Mouse (Mus musculus) megakaryocyte-erythroid progenitor cell, adult 5-6 weeks (primary cell): ENCODE data around the gene Ebf1. TPM values are rescaled to one million over a fixed set of nuclear protein-coding genes. Genes with fewer than 3 reads are reported as not detected.

Experiments
- ATAC-seq: replicated peaks from 2 replicates; pipeline ENCODE4 v1.8.0; 2016; ENCODE audit warnings: mild to moderate bottlenecking, inconsistent platforms; ENCODE audit not compliant: severe bottlenecking, poor library complexity, low FRiP score, low TSS enrichment
- total RNA-seq, 2 experiments: library from RNA; stranded (forward) in 1 of 2; stranded (reverse) in 1 of 2; fragments of 200-1000, 215-1000 nt in 1 of 2; fragments of >200 nt in 1 of 2; fragmentation: Nextera tagmentation in 1 of 2; gene quantifications; 2 replicates each; pipeline ENCODE4 v1.2.3; 2014 to 2017

The Ebf1 gene
- total RNA-seq, 2 experiments from 2014 or later = 2.9 to 26.9 TPM

DNA sequence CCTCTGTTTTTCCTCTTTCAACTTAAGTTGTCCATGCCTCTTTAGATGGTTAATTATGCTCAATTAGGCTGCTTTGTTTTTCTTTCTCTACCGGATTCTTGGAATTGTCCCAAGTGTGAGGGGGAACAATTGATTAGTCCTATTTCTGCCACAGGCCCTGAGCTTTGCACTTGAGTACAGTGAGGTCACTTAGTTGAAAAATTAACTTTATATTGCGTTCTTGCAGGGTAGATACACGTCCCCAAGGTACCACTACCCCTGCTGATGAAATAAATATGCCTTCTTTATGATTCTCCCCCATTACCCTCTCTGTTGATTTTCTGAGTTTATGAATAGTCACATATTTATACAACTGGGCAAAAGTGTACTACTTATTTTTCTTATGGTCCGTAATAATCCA is 351.9 kb downstream of the Ebf1 start:
- no peak for ATAC-seq

DNA sequence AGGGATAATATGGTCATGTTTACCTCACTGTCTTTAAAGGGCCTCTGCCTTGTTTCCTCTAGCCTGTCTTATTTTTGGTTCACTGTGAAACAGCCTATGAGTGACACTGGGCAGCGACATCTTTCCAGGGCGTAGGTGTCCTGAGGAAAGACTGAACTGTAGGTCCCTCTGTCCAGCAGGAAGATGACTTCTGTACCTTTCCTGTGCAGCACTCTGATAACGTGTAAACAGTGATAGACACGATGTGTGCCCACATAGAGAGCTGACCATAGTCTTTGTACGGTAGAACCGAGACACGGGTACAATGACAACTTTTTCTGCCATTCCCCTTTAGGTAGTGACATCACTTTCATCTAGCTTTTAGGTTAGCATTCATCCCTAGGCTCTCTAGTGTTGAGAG is 357.2 kb downstream of the Ebf1 start:
- no peak for ATAC-seq

DNA sequence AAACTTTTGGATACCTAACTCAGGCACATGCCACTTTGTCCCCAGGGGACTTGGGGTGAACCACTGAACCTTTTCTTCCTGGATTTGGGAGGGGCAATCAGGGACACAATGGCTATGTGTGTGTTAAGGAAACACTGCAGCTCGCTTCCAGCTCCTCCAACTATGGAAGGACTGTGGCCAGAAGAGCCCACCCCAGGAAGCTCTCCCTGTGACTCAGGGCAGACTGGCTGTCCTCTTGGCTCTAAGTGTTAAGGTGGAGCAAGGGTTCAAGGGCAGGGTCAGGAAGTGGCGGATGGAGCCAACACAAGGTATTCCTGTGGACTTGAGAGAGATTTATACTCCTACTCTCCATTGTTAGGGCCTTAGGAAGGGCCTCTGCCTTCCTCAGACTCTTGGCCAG is 358.0 kb downstream of the Ebf1 start:
- ATAC-seq = no peak

DNA sequence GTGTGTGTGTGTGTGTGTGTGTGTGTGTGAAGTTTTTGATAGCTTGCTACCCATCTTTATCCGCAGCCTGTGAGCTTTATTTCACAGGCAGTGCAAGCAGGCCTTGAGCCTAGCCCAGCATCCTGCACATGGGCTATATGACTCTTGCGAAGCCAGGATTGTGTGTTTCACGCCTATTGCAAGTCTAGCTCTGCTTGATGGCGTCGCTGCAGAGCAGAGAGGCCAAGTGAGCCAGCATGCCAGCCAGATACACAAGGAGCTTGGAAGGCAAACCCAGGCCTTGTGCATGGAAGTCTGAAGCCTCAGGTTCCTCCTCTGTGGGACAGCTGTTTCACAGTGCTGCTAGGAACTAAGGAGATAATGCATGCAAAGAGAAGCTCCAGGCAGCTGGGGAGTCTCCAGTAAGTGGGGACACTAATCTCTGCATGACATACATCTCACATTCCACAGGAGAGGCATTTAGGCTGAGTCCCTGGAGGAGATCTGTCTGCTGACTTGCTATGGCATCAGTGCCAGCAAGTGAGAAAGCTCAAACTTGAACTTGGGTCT is 359.2 kb downstream of the Ebf1 start:
- no peak for ATAC-seq

DNA sequence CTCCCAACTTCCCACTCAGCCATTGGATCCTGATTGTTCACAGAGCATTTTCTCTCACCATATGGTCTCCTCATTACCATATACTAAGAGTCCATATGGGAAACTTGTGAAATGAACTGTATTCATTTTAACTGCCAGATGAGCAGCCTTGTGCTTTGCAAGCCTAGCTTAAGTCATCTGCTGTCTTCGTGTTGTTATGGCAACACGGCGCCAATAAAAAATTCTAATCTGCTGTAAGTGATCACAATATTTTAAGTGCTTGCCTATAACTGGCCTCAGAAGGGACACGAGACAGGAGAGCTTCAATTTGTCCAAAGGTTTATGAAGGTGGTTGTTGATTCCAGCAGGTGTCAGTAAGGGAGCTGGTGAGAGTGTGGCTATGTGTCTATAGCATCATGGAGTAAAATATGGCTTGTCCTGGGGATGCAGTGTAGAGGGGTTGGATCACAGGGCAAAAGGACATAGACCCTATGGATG is 360.8 kb downstream of the Ebf1 start:
- ATAC-seq = no peak

DNA sequence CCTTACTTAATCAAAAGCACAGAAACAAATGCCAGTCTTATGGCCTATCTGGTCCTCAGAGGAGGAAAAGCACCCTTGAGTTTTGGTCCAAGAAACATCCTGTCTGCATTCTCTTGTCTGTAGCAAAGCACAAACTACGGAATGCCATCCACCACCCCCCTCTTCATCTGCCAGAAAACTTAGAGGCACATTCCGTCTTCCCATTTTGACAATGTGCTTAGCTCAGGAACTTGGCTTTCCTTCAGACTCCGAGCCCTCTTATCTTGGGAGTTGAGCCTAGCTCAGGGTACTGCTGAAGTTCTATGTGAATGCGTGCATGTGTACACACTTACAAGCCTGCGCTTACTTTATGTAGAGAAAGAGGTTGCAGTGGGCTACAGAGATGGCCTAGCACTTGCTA is 362.3 kb downstream of the Ebf1 start:
- no peak for ATAC-seq

DNA sequence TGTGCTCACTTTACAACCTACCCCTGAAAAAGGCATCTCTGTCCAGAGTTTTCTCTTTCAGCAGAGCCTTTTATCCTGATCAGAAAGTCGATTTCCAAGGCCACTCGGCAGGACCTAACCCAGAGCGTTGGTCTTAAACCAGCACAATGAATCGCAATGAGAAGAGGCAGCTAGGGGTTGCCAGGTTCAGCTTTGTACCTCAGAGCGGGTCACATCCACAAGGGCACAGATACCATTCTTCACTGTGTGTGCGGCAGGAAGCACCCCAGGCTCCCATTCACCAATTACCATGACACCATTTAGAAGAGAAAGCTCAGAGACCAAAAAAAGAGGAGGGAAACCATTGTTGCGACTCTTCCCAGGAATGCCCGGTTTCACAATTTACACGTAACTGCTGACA is 365.1 kb downstream of the Ebf1 start:
- ATAC-seq = no peak

DNA sequence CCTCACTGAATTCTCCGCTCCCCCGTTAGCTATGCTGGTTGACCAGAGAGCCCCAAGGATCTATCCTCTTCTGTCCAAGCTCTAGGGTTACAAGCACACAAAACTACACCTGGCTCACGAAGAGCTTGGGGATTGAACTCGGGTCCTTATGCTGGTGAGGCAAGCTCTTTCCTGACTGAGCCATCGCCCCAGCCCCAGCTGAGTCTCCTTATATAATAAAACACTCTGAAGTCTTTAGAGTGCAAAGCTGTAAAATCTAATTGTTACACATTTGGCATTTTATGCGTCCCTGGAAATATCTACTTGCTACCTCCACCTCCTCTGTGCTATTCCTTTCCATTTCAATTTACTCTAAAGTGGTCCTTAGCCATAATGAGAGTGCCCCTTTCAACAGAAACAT is 366.8 kb downstream of the Ebf1 start:
- ATAC-seq = no peak

DNA sequence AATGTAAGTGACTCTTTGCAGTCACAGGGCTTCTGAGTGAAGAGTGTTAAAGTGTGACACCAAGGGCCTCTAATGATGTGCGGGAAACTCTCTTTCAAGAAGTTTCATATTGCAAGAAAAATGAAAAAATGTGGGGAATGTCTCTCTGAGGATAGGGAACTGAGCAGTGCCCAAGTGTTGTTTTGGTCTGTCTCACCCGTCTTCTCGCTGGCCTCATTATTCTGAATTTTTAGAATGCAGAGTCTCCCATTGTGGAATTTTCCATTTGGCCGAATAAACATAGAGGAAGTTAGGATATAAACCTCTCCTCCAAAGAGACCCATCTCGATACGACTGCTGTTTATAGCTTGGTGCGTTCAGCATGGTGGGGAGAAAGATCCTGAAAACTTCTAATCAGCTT is 367.3 kb downstream of the Ebf1 start:
- no peak for ATAC-seq

DNA sequence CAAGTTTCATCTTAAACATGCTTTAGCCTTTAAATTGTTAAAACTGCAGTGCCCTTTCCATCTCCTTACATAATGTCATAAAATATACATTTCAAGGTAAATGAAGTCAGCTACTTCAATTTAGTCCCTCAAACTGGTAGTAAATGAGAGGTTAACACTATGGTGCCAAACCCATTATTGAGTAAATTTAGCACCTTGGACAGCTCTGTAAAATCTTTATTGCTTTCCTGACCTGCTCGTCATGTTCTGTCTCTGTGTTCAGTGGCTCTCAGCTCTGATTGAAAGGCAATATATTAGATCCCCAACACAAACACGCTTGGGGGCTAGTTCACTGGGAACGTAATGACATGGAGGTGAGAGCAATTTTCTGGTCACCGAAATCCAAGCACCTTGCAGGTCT is 370.7 kb downstream of the Ebf1 start:
- no peak for ATAC-seq

DNA sequence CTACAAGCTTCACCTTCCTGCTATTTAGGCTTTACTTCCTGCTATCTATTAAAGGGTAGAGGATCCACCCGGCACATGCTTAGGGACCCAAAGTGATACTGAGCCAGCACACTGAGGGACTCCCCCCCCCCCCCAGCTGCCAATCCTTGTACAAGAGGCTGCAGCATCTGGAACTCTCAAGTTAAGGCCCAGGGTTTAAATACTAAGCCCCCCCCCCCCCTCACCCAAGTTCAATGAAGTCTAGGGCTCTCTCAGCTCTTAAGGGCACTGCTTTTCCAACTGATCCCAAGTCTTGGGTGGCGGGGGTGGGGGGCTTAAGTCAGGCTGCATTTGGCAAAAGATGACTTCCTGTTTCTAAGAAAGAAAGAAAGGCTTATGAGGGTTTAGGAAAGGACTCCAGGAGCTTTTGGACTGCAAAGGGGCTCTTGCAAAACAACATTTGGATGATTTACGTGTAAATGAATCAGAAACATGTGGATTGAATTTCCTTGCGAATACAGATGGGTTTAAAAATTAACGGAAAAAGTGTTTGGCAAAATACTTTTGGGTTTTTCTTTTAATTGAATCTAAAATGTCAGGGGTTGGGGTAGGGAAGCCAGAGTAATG is 385.7 kb downstream of the Ebf1 start:
- no peak for ATAC-seq

DNA sequence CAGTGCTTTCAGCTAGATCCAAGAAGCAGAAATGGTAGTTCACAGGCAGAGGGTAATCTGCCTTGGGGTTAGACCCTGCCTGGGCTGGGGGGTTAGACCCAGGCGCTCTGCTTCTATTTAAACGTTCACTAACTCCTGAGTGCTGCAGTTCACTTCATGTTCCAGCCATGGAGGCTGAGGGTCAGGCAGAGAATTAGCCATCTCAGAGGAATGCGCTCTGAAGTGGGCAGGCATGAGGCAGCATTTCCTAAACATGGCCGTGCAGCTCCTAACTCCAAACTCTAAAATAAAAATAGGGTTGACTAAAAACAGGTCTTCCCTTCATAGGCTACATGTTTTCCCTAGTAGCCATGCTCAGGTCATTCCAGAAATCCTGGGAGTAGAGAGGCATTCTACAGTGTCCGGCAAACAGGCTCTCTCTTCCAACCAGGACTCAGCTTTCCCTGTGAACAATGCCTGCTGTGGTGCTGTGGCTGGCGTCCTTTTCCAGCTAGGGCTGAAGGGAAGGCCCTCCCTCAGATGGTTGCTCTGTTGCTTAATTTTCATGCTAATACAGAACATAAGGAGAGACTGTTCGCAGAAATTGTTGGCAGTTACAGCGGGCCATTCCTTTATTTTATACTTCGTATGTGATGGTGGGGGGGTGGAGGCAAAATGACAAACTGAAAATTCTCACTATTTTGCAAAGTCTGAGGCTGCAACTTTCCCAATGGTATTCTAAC is 386.8 kb downstream of the Ebf1 start:
- no peak for ATAC-seq

DNA sequence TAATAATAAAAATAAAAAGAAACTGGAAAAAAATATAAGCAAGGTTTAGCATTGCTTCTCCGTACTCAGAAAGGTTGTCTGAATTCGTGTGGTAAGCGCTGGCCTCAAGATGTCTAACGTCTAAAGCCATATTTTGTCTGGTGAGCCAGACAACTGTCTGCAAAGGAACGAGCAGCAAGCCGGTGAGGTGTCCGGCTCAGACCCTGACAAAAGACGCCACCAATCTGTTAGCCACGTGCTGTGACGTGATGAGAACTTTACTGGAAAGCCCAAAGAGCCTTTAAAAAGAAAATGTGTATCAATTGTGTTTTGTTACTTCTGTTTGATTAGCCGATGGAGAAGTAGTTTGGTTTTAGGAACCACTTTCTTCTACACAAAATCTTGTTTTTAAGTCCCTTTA is 390.2 kb downstream of the Ebf1 start:
- ATAC-seq = no peak

DNA sequence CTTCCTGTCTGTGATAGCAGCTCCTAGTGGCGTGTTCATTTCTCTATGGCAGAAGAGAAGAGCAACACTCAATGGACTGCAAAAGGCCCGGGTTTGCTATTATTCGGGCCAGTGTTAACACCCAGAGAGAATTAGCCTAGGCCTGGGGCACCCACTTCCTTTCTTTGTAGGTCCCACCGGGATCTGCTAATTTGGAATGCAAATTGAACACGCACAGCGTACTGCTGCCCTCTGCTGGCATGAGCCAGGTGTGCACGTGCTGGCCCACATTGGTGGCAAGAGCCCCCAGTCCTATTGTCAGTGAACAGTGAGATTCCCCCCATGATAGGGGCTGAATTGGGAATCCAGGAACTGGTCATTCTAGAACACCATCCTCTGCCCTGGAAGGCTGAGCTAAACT is 391.0 kb downstream of the Ebf1 start:
- peak; percentile 73 for ATAC-seq

DNA sequence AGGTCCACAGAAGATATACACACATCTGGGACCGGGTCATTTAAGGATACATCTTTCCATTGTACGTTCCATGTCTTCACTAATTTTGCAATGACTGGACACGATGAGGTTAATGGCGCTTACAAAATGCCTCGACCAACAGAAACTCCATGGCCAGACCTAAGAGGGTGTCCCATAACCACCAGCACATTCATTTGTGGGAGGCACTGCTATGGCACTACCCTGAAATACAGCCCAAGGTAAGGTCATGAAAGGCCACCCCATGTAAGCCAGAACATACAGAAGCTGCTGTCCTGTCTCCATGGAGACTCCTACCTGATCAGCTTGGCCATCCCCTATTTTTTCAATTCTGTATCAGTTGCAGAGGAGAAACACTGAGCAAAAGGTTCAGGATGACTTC is 391.6 kb downstream of the Ebf1 start:
- no peak for ATAC-seq

DNA sequence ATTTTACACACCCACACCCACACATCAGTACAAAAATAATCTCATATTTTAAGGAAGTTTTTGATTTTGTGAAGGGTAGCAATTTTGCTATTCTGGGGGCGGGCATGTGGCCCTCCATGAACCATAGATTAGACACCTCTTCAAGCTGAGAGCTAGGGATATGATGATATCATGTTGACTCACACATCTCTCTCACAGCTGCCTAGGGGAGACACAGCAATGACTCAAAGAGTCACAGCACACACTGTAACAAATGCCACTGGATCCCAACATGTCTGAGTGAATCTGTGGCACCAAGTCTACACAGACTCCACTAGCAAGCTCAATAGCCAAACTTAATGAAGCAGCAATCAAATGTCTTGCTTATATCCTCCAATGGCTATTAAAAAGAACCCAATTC is 395.0 kb downstream of the Ebf1 start:
- ATAC-seq = no peak

DNA sequence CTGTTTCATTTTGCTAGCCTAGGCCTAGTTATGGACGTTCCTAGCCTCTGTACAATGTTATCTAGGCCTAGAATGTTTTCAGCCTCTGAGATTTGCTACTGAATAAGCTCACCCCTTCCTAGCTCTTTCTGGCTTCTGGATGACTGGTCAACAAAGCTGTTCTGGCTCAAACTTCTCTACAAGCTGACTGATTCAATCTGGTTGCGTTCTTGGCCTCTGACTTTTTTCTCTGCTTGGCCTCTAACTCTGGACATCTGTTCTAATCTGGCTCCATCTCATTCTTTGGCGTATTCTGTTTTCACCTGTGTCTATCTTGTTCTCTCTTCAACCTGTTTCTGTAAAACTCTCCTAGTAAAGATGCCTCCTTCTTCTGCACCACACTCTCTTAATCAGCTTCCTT is 400.4 kb downstream of the Ebf1 start:
- ATAC-seq = no peak

DNA sequence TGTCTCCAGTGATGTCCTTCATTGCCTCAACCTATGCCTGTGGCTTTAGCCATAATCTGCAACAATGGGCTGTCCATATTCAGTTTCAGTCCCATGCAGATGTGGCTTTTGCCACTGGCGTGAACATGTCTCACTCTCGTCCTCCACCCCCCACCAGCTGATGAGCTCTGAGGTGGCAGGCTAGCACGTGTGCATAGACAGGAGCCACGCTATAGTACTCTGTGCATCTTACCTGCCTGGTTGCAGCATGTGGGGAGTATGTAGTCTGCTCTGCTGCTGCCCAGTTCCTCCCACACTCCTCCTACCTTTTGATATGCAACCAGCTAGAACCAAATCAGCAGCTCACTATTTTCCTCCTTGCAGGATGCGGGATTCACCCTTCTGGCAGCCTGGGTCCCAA is 408.9 kb downstream of the Ebf1 start:
- ATAC-seq = no peak

DNA sequence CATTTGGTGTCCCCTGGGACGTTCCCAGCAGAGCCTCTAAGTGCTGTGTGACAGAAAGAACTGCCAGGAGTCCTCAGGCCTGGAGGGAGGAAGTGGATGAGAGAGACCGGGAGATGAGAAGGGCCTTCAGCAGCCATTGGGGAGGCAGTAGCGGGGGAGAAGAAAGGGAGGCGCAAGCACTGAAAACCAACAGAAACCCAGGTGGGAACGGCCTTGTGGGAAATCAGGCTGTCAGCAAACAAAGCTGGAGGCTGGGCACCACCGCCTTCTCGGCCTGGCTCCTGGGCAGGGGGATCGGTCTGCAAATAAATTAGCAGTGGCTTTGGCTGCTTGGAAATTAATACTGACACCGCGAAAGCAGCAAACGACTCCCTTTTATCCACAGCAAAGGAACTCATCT is 409.6 kb downstream of the Ebf1 start:
- no peak for ATAC-seq

DNA sequence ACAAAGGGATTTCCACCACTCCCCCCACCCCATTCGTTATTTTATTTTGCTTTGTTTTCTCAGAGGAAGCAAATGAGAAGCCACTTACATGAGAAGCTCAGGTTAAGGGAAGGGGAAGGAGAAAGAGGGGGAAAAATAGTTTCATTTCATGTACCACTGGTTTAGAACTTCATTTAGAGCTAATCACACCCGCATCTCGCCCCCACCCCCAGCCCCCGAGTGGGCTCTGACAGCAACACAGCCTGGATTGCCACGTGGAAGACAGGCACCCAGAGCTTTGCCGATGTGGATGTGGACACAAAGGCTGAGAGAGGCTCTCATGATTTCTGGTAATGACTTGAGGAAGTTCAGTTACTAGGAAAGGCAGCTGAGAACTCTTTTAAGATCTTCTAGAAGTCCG is 410.0 kb downstream of the Ebf1 start:
- no peak for ATAC-seq
